Mouse (Mus musculus) bone marrow, adult 2 months (tissue): Measurements from ENCODE around the gene Notch1.

Experiments
- CTCF ChIP-seq: fragments of 200-500 bp; IDR thresholded peaks from 2 replicates; pipeline ENCODE4 v1.5.1; 2011; ENCODE audit warnings: low read length, control low read depth; ENCODE audit not compliant: control insufficient read depth, insufficient read depth
- POLR2A ChIP-seq: fragments of 200-500 bp; IDR thresholded peaks from 2 replicates; pipeline ENCODE4 v1.6.1; 2011; ENCODE audit warnings: low read depth, mild to moderate bottlenecking, control low read depth, low read length, borderline replicate concordance; ENCODE audit not compliant: control insufficient read depth

DNA sequence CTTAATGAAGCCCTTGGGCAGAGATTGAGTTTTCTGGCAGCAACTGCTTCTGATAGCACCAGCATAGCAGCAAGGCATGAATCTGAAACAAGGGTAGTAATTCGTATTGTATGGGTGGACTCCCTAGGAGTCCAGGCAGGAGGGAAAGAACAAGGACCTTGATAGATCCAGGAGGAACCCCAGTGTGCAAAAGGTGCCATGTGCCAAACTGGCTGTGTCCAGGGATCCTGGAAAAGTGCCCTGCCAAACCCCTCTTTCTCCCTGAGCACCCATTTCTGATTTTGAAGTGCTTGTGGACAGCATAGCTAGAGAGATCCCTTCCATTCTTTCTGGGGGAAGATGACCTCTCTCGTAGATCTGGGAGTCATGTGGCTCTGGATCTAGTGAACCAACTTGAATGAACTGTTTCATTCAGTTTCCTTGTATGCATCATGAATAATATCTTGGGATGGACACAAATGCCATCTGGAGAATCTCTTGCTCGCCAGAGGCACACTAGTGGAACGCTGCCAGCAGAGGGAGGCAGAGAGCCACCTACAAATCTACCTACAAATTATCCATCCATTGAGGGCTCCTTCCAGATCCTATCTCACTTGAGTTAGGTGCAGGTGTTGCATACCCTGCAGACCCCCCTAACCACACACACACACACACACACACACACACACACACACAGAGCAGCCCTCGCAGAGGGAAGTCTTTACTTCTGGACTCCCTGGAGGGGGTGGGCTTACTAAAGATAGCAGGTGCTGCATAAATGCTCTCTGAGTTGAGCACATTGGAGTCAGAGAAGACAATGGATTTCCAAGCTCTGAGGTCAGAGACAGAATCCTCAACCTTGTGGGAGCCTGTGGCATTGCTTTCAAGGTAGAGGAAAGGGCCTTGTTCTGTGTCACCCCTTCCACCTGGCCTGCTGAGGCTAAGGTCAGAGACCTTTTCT, 67.1 kb downstream of the Notch1 start:
- TF ChIP-seq POLR2A (no peak), CTCF (peak; percentile 94)
